Mouse (Mus musculus): ENCODE measurements at regions not wholly inside any gene's neighbourhood (a gene's known extent, or its start where the extent isn't known, plus 50 kb on each side); places are given as distances from the start of the nearest gene placed in this dataset.
"Not testable (repeated sequence)": the region's sequence is repeated elsewhere in the genome, so short reads cannot be mapped to it uniquely, and the experiment has no call there.

DNA sequence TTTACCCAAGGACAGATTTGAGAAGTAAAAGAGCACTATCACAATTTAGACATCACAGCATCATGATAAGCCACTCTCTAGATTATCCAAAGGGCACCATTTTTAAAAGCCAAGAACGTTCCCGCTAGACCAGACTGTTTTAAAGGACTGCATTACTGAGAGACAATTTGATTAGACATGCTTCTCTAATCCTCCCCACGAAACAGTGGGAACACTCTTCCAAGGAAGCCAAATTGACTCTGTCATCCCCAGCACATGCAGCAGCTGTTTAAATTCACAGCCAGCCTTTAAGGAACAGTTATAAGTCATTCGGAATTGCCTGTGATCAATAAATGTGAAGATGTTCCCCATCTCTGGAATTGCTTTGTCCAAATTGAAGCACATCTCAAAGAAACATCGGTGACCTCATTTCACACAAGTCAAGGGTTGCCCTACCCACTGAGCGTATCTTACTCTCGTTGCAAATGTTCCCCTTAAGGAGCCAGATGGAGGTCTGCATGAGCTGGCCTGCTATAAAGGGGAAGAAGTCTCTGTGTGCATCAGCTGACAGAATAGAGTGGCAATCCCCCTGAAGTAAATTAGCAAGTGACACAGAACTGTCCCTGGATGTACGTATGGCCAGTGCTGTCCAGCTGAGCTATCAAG, 393.2 kb downstream of the Pid1 start:
- DNase-seq (ENCODE audit: low spot score), result no peak

- DNase-seq (ENCODE audit: low spot score), result not testable (repeated sequence)
These were observed 399.3 kb downstream of the Pid1 start for GRCm38 (mm10) chr1:83964631-83965030.

DNA sequence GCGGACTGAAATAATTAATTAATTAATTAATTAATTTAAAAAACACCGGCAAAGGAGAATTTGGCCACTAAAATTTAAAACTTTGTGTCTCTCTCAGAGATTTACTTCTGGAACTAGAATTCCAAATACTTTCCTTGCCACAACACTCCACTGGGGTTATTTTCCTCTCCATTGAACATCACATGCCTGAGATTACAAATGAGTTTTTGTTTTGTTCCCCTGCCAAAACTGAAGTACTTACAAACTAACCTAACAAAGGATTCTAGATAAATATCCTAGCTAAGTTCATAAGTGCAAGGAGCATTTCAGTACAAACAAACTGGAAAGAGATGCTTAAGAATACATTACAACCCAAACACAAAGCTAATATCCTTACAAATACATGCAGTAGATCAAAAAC, 402.2 kb downstream of the Pid1 start:
- no peak for DNase-seq (ENCODE audit: low spot score)

- DNase-seq (ENCODE audit: low spot score), result no peak
These were observed 404.2 kb downstream of the Pid1 start for GRCm38 (mm10) chr1:83959756-83960155.

- no peak for DNase-seq (ENCODE audit: low spot score)
These were observed 441.1 kb downstream of the Pid1 start for GRCm38 (mm10) chr1:83922900-83923299.

- no peak for DNase-seq (ENCODE audit: low spot score)
These were observed 448.5 kb downstream of the Pid1 start for GRCm38 (mm10) chr1:83915454-83915853.

GRCm38 (mm10) chr1:83907347-83907746, 456.6 kb downstream of the Pid1 start:
- DNase-seq (ENCODE audit: low spot score), result no peak

DNA sequence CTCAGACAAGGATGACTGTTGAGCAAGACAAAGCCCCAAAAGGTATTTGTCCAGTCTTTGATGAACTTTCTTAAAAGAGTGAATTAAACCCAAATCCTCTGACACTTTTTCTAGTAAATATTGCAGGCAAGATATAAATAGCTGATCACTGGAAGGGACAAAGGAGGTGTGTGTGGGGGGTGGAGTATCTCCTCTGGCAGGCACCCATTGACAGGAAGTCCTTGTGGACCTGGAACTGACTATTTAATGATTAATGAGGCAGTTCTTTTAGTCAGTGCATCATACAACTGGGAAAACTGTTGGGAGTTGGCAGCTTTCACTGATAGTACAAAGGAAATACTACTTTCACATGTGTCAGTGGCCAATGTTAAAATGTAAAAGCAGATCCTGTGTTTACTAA, 457.1 kb downstream of the Pid1 start:
- no peak for DNase-seq (ENCODE audit: low spot score)

GRCm38 (mm10) chr1:83900135-83900534, 463.8 kb downstream of the Pid1 start:
- DNase-seq (ENCODE audit: low spot score), result peak; percentile 8

DNA sequence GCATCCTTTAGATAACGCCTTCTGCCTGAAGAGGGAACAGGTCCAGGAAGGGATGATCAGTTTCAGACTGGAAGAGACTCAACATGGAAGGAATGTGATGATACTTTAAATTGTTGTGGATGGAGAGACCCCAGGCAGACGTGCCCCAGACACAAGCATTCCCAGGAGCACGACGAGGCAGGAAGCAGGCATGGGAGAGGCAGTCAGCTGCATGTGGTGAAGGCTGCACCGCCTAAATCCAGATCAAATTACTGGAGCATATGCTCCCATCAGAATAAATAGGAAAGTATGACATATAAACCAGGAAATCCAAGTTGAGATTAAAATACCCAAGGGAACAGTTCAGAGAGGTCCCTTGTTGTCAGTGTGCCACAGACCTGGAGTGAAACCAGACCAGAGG, 467.3 kb downstream of the Pid1 start:
- DNase-seq (ENCODE audit: low spot score), result no peak

DNA sequence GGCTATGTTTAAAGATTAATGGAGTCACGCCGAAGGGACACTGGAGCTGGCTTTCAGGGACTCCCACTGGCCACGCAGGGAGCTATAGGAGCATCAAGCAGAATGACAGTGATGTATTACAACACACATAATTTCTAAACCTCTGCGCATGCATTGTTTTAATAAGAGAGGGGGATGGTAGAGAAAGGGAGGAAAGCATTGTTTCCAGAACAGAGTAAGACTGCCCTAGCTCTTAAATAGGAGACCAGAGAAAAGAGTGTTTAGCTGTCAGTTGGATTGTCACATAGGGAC, 471.1 kb upstream of the Sphkap start:
- DNase-seq (ENCODE audit: low spot score), result no peak

GRCm38 (mm10) chr1:83878330-83879108, 470.5 kb upstream of the Sphkap start:
- no peak for DNase-seq (ENCODE audit: low spot score)

GRCm38 (mm10) chr1:83870853-83871567, 463.0 kb upstream of the Sphkap start:
- no peak for DNase-seq (ENCODE audit: low spot score)

- DNase-seq (ENCODE audit: low spot score), result no peak
These were observed 461.0 kb upstream of the Sphkap start for GRCm38 (mm10) chr1:83869046-83869445.

DNA sequence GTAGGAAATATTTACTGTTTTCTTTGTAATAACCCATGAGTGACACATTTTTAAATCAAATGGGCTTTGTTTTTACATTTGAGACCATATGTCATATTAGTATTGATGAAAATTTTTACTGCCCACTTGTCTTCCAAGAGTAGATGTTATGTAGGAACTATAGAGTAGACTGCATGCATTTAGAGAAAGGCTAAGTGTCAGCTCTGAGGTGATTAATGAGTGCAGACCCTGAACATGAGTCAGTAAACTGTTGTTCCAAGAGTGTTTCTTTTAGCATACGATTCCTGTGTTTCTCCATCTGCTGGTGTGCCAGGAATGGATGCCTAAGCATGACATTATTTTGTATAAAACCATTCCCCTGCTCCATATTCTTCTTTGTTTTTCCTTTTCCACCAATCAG, 454.5 kb upstream of the Sphkap start:
- no peak for DNase-seq (ENCODE audit: low spot score)

- DNase-seq (ENCODE audit: low spot score), result no peak
These were observed 454.1 kb upstream of the Sphkap start for GRCm38 (mm10) chr1:83862128-83862527.

DNA sequence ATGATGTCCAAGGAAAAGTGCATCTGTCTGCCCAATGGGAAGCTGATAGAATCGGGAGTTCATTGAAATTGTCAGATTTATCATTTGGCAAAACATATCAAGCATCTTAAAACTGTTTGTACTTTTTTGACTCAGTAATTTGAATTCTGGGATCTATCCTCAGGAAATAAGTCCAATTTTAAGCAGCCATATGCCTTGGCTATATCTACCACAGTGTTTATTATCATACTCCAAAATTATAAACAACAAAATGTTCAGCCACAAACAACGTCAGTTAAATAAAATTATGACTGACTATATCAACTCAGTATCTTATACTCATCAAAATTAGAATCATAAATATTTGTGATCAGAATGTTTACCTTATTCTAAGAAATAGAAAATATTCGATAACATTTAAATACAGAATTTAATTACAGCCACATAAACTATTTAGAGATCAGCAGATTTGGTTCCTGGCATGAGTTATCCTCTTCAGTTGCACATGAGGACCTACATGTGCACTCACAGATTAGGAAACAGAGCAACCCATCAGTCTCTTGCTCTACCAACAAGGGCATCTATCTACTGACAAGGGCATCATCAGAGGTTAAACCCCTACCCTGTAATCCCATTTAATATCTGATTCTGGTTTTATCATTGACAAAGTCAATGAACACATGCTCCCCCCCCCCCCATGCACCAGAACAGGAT, 451.9 kb upstream of the Sphkap start:
- no peak for DNase-seq (ENCODE audit: low spot score)

- no peak for DNase-seq (ENCODE audit: low spot score)
These were observed 446.0 kb upstream of the Sphkap start for GRCm38 (mm10) chr1:83853996-83854395.

- DNase-seq (ENCODE audit: low spot score), result no peak
These were observed 443.1 kb upstream of the Sphkap start for GRCm38 (mm10) chr1:83851081-83851480.

- no peak for DNase-seq (ENCODE audit: low spot score)
These were observed 440.4 kb upstream of the Sphkap start for GRCm38 (mm10) chr1:83848414-83848813.

- DNase-seq (ENCODE audit: low spot score), result no peak
These were observed 440.0 kb upstream of the Sphkap start for GRCm38 (mm10) chr1:83847992-83848391.

GRCm38 (mm10) chr1:83844827-83845379, 436.9 kb upstream of the Sphkap start:
- no peak for DNase-seq (ENCODE audit: low spot score)

Data from lung, postnatal 25 days (tissue).